Mouse (Mus musculus) hindbrain, embryonic 16.5 days (tissue): ENCODE results near the gene Mybph. TPM values are rescaled to one million over a fixed set of nuclear protein-coding genes. Genes with fewer than 3 reads are reported as not detected.
"Not testable (repeated sequence)": the region's sequence is repeated elsewhere in the genome, so short reads cannot be mapped to it uniquely, and the experiment has no call there.

ENCODE experiments used
- ATAC-seq: fragments of 200-750 bp; cut with Nextera tagmentation; 2 replicates; pipeline ENCODE4 v1.8.0; 2017; ENCODE audit warnings: moderate TSS enrichment, moderate library complexity
- H3K27ac ChIP-seq: fragments of 300-500 bp; sonication (generic); 2 replicates; pipeline ENCODE4 v1.5.1; 2014; ENCODE audit warnings: low read depth, mild to moderate bottlenecking, control low read depth, low read length, moderate library complexity
- H3K27me3 ChIP-seq: fragments of 300-500 bp; sonication (generic); replicated peaks from 2 replicates; pipeline ENCODE4 v1.6.1; 2014; ENCODE audit warnings: low read length; ENCODE audit not compliant: control insufficient read depth, insufficient read depth
- H3K36me3 ChIP-seq: fragments of 300-500 bp; sonication (generic); 2 replicates; pipeline ENCODE4 v1.6.1; 2014; ENCODE audit warnings: mild to moderate bottlenecking, low read length, moderate library complexity, mixed read lengths; ENCODE audit not compliant: control insufficient read depth, insufficient read depth
- H3K4me1 ChIP-seq: fragments of 300-500 bp; sonication (generic); 2 replicates; pipeline ENCODE4 v1.6.1; 2014; ENCODE audit warnings: low read depth, low read length; ENCODE audit not compliant: control insufficient read depth, insufficient read depth
- H3K4me2 ChIP-seq: fragments of 300-500 bp; sonication (generic); 2 replicates; pipeline ENCODE4 v1.6.1; 2014; ENCODE audit warnings: mild to moderate bottlenecking, low read length, control low read depth, moderate library complexity
- H3K4me3 ChIP-seq: fragments of 300-500 bp; sonication (generic); 2 replicates; pipeline ENCODE4 v1.5.1; 2014; ENCODE audit warnings: mild to moderate bottlenecking, low read length, control low read depth, moderate library complexity
- H3K9ac ChIP-seq: fragments of 300-500 bp; sonication (generic); 2 replicates; pipeline ENCODE4 v1.6.1; 2014; ENCODE audit warnings: low read depth, mild to moderate bottlenecking, control low read depth, low read length, moderate library complexity
- H3K9me3 ChIP-seq: fragments of 300-500 bp; sonication (generic); 2 replicates; pipeline ENCODE4 v1.6.1; 2014; ENCODE audit warnings: mild to moderate bottlenecking, low read length, moderate library complexity; ENCODE audit not compliant: control insufficient read depth
- WGBS: fragments of 180-500 bp; shearing (Covaris S2); extraction: QIAGEN DNeasy Blood & Tissue Kit; methylation state at CpG from one replicate; pipeline ENCODE4 v1.1.7; 2014; 5-methylcytosine and 5-hydroxymethylcytosine counted together
- polyA plus RNA-seq: library from polyadenylated mRNA; unstranded; fragments of >200 nt; fragmentation: Nextera tagmentation; extraction: Ambion mirVana; gene quantifications from 2 replicates; pipeline ENCODE4 v1.2.1, GENCODE M21; 2015

Gene Mybph
- polyA plus RNA-seq, 1 experiment from 2014 or later: 0.09 TPM

DNA sequence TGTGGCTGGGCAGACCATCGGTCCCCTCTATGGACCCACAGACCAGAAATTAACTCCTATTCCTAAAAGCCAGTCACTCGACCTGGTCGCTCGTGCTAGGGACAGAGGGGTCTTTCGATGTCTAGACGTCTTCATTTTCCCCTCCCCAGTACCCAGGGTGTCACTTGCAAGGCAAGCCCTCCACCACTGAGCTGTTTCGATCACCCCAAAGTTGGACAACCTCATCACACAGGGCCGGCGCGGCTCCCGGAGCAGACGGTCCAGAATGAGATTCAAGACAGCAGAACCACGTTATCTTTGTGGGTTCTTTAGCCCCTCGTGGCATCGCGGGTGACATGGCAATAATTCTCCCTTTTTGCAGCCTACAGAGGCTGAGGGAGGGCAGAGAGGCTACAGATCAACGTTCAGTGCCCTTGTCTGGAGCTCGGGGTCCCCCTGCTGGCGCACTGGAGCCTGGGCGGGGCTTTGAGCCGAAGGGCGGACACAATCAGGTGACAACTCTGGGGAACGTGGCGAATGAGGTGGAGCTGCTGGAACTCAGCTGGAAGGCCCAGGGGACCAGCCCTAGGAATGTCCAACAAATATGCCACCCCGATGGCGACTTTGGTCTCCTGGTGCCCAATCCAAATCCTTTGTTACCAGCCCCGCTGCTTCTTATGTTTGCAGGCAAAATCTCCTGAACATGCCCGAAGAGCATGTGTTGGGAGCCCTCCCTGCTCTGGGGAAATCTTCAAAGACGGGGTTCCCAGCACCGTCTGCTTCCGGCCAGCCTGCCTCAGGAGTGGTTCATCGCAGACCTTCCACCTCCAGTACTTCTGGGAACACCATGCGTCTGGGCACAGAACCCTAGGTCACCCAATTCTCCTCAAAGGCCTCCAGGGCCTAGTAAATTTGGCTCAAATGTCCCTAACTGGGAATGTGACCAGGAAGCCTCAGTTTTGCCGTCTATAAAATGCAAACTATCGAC, 51.0 kb downstream of the Mybph start:
- H3K36me3 ChIP-seq: no peaks in the 10 kb centered on the region
- no peaks in the 10 kb centered on the region for H3K9me3 ChIP-seq
- peaks cover 6% of the 10 kb centered on the region for H3K4me1 ChIP-seq

DNA sequence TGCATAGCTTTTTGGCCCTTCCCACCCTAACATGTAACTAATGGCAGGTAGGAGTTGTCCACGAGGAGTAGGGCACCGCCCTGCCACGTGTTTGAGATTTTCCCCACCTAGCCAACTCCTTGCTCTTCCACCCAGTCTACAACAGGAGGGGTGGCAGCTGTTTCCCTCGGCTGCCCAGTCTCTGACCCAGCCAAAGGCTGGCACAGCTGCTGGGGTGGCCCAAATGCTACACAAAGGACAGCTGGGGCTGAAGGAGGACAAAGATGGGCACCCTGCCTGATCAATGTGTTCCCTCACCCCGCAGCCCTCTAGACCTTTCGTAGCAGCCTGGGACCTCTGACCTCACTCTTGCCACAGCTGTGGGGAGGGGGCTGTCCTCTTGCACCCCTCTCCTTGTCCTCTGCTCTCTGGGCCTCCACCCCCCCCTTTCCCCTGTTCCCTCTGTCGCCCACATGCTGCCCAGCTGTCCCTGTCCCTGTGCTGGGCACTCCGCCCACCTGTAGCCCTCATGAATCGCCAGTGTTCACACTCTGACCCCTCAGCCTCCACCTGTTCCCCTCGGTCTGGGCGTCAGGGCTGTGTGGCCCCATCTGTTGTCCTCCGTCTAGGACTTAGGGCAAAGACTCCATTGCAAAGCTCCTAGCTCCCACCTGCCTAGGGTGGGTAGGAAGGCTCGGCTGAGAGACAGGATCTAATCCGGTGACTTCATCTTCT, 51.9 kb downstream of the Mybph start:
- Histone ChIP-seq H3K4me1 (peaks cover 6% of the 10 kb centered on the region), H3K4me3 (no peak overlapping the region), H3K36me3 (no peaks in the 10 kb centered on the region), H3K4me2 (no peak overlapping the region), H3K27me3 (no peaks in the 10 kb centered on the region), H3K27ac (no peak overlapping the region), H3K9ac (no peak overlapping the region), H3K9me3 (no peaks in the 10 kb centered on the region)
- ATAC-seq: 0 out of 2 replicates have a peak, but pooled peaks have one; percentile 12
- 68% methylated on average over 14 of the region's 14 CpGs for WGBS

More for the DNA sequence above, 51.0 kb downstream of the Mybph start:
- no peaks in the 10 kb centered on the region for H3K27me3 ChIP-seq
- WGBS: 25% methylated on average over 35 of the region's 35 CpGs
- no peak overlapping the region for H3K27ac ChIP-seq
- peak; percentile 87 for ATAC-seq
- H3K4me2 ChIP-seq: peak overlapping the region; percentile 56
- H3K4me3 ChIP-seq: peak overlapping the region; percentile 21
- peak overlapping the region; percentile 53 for H3K9ac ChIP-seq

DNA sequence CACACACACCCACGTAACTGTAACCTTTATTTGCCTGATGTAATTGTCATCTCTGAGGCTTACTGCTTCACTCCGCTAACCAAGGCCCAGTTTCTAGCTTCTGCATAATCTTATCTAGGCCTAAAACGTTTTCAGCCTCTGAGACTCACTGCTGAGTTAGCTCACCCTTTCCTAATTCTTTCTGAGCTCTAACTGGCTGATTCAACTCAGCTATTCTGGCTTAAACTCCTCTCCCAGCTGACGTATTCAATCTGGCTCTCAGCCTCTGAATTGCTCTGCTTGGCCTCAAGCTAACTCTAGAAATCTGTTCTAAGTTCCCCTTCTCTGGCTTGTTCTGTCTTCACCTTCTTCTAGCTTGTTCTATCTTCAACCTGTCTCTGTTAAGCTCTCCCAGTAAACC, 53.3 kb downstream of the Mybph start:
- Histone ChIP-seq H3K9me3 (no peaks in the 10 kb centered on the region), H3K27ac (0 out of 2 replicates have a peak overlapping the region, but pooled peaks have one; percentile 20), H3K36me3 (no peaks in the 10 kb centered on the region), H3K4me1 (peaks cover 6% of the 10 kb centered on the region), H3K4me3 (no peak overlapping the region), H3K4me2 (no peak overlapping the region), H3K9ac (no peak overlapping the region), H3K27me3 (no peaks in the 10 kb centered on the region)
- WGBS: 54% methylated on average over 4 of the region's 4 CpGs
- ATAC-seq: no peak

DNA sequence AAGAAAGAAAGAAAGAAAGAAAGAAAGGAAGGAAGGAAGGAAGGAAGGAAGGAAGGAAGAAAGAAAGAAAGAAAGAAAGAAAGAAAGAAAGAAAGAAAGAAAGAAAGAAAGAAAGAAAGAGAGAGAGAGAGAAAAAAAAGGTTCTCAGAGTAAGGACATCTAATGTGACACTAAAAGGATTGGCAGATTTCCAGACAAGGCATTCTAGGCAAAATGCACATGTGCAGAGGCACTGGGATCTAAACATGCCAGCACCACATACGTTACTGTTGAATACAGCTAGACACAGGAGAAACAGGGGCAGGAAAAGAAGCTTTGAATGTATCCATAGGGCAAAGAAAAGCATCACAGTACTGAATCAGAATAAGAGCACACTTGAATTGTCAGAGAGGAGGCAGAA, 56.4 kb downstream of the Mybph start:
- H3K36me3 ChIP-seq, H3K4me3 ChIP-seq, H3K9ac ChIP-seq, H3K4me1 ChIP-seq, H3K27me3 ChIP-seq, H3K27ac ChIP-seq, H3K9me3 ChIP-seq, H3K4me2 ChIP-seq, ATAC-seq: not testable (repeated sequence)
- WGBS: 69% methylated on average over 1 of the region's 1 CpGs

Other genes with a start within 250 kb of the Mybph start
- 11.8 and 24.0 TPM in 2 replicates for gene Fmod, start 156.2 kb upstream of the Mybph start, polyA plus RNA-seq
- 28.0 and 28.5 TPM in 2 replicates for gene Btg2, start 114.3 kb upstream of the Mybph start, polyA plus RNA-seq
- 0.15 and 0.73 TPM in 2 replicates for gene Chit1, start 82.2 kb upstream of the Mybph start, polyA plus RNA-seq
- 2.7 and 3.9 TPM in 2 replicates for gene Chil1, start 11.3 kb upstream of the Mybph start, polyA plus RNA-seq
- gene Adora1, start 42.0 kb downstream of the Mybph start, polyA plus RNA-seq: 29.8 and 35.9 TPM in 2 replicates
- 6.4 TPM in 1 of 2 replicates, not detected in the other for gene Myog, start 96.5 kb downstream of the Mybph start, polyA plus RNA-seq
- gene Ppfia4, start 139.5 kb downstream of the Mybph start, polyA plus RNA-seq: 32.0 and 34.0 TPM in 2 replicates
- 132 TPM in 2 replicates for gene Tmem183a, start 168.5 kb downstream of the Mybph start, polyA plus RNA-seq
- gene 4933406M09Rik, start 192.5 kb downstream of the Mybph start, polyA plus RNA-seq: 0.09 TPM in 1 of 2 replicates, not detected in the other
- 15.2 and 15.8 TPM in 2 replicates for gene Cyb5r1, start 212.1 kb downstream of the Mybph start, polyA plus RNA-seq
- 87.0 and 89.4 TPM in 2 replicates for gene Adipor1, start 221.9 kb downstream of the Mybph start, polyA plus RNA-seq